Mouse (Mus musculus): Measurements from ENCODE around the gene Hmgb1. TPM values are rescaled to one million over a fixed set of nuclear protein-coding genes. Genes with fewer than 3 reads are reported as not detected.

Hmgb1 gene
- 100 to 1,000 TPM in 1 of 2 experiments, 10 to 100 TPM in 1; 79.8 to 103 TPM for total RNA-seq (2021)
- long read RNA-seq, experiment 1, transcript Hmgb1-201 (5 exons, 2,838 nt): major isoform, 138 of 163 reads
- long read RNA-seq, experiment 1, transcript Hmgb1-202 (5 exons, 1,092 nt): minor isoform, 9 of 163 reads
- long read RNA-seq, experiment 1, partial matches to known transcripts: 9 of 163 reads
- long read RNA-seq, experiment 1, other reads (novel, unspliced or antisense): 3 of 163 reads
- long read RNA-seq, experiment 2, transcript Hmgb1-201 (5 exons, 2,838 nt): major isoform, 93 of 109 reads
- long read RNA-seq, experiment 2, partial matches to known transcripts: 1 of 109 reads
- long read RNA-seq, experiment 2, other reads (novel, unspliced or antisense): 10 of 109 reads

- peak; percentile 99 for DNase-seq
Observed at GRCm38 (mm10) chr5:149184104-149184843, at the start of gene Hmgb1, which contains the start of gene Uspl1. Hmgb1 (minus strand) TSS chr5:149184489. Uspl1 (plus strand) TSS chr5:149184350.

- DNase-seq: no peak
Observed at GRCm38 (mm10) chr5:149229619-149230339, 45.5 kb upstream of the Hmgb1 start.

- peak; percentile 99 to 100 for DNase-seq
Observed at GRCm38 (mm10) chr5:149228700-149229618, 44.7 kb upstream of the Hmgb1 start.

GRCm38 (mm10) chr5:149224666-149225065 lies 40.4 kb upstream of the Hmgb1 start:
- DNase-seq: no peak

GRCm38 (mm10) chr5:149221355-149221754 lies 37.1 kb upstream of the Hmgb1 start:
- DNase-seq: no peak

GRCm38 (mm10) chr5:149219493-149219892 lies 35.2 kb upstream of the Hmgb1 start:
- DNase-seq: no peak

GRCm38 (mm10) chr5:149217524-149218357 lies 33.5 kb upstream of the Hmgb1 start:
- DNase-seq: no peak

- no peak for DNase-seq
Observed at GRCm38 (mm10) chr5:149215540-149215939, 31.3 kb upstream of the Hmgb1 start.

GRCm38 (mm10) chr5:149212806-149213205 lies 28.5 kb upstream of the Hmgb1 start:
- DNase-seq: no peak

- no peak for DNase-seq
Observed at GRCm38 (mm10) chr5:149211041-149211440, 26.8 kb upstream of the Hmgb1 start.

GRCm38 (mm10) chr5:149209328-149209727 lies 25.0 kb upstream of the Hmgb1 start:
- peak; percentile 18 to 38 for DNase-seq

GRCm38 (mm10) chr5:149208776-149209175 lies 24.5 kb upstream of the Hmgb1 start:
- no peak for DNase-seq

- no peak for DNase-seq
Observed at GRCm38 (mm10) chr5:149207661-149208060, 23.4 kb upstream of the Hmgb1 start.

- no peak for DNase-seq
Observed at GRCm38 (mm10) chr5:149206286-149206685, 22.0 kb upstream of the Hmgb1 start.

- no peak for DNase-seq
Observed at GRCm38 (mm10) chr5:149205265-149205664, 21.0 kb upstream of the Hmgb1 start.

GRCm38 (mm10) chr5:149204822-149205221 lies 20.5 kb upstream of the Hmgb1 start:
- DNase-seq: no peak

GRCm38 (mm10) chr5:149203796-149204375 lies 19.6 kb upstream of the Hmgb1 start:
- DNase-seq: no peak

- peak; percentile 28 to 42 for DNase-seq
Observed at GRCm38 (mm10) chr5:149202941-149203340, 18.7 kb upstream of the Hmgb1 start.

GRCm38 (mm10) chr5:149198782-149199181 lies 14.5 kb upstream of the Hmgb1 start:
- DNase-seq: no peak

- DNase-seq: no peak
Observed at GRCm38 (mm10) chr5:149196611-149197010, 12.3 kb upstream of the Hmgb1 start.

Measured in heart, adult 18-20 months (tissue).